Mouse (Mus musculus) urinary bladder, postnatal 10 days (tissue): Measurements from ENCODE around the gene Rbm47.

Source experiments
- DNase-seq: peaks from one replicate; pipeline ENCODE4 v3.0.0; 2022; ENCODE audit warnings: low spot score

The Rbm47 gene

DNA sequence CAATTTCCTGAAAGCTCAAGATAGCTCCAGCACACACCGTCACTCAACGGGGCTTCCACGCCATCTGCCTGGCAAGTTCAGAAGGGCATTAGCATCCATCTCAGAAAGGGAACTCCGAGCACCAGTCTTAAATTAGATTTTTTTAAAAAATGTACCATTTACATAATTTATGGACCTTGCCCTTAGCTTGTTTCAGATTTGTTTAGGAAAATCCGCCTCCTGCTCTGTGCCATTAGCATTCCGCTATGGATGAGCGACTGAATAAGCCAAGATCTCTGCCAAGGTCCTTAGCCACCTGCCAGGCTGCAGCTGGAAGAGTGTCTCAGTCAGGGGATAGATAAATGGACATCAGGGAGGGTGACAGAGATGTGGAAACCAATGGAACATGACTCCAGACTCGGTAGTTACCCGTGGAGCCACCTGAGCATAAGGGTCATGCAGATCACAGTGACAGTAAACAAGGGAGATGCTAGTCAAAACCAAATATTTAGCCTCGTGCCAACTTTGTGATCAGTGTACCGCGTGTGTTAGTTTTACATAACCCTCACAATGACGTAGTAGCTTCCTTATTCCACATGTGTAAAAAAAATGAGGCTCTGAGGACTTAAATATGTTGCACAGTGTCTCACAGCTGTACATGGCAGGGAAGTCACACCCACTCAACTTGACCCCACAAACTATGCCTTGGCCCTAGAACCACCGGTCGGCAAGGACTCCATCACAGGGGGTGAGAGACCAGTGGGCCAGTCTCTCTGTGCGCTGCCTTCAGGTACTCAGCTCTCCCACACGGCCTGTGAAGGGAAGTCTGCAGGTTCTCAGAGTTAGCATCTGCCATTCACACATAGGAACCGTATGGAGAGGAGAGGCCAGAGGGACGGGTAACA is 110.6 kb downstream of the Rbm47 start:
- DNase-seq = no peak

DNA sequence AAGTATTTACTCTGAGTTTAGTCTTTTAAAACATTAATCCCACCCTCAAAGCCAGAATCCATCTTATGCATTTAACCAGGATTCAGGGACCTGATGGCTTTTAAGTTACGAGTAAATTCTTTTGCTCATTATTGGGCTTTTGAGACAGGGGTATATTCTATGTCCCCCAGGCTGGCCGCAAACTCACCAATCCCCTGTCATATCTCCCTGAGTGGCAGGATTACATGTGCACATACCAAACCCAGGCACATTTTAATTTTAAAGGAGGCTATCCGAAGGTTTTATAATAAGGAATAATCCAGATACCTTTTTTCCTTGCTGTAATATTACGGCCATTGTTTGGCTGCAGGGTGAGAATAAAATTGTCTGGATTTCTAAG is 111.3 kb downstream of the Rbm47 start:
- DNase-seq = no peak

DNA sequence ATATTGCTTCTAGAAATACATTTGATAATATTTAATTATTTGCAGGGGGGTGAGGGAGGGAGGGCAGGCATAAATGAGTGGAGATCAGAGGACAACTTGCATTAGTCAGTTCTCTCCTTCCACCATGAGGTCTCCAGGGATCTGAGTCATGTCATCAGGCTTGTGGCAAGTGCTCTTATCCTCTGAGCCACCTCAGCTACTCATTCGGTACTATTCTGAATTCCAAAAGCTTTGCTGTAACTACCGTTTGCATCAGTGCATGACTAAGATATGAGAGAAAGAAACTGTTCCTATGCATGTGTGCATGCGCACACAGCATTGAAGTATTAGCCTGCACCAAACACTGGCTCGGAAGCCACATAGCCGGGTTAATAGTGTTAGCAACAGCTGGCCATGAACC is 114.1 kb downstream of the Rbm47 start:
- no peak for DNase-seq

DNA sequence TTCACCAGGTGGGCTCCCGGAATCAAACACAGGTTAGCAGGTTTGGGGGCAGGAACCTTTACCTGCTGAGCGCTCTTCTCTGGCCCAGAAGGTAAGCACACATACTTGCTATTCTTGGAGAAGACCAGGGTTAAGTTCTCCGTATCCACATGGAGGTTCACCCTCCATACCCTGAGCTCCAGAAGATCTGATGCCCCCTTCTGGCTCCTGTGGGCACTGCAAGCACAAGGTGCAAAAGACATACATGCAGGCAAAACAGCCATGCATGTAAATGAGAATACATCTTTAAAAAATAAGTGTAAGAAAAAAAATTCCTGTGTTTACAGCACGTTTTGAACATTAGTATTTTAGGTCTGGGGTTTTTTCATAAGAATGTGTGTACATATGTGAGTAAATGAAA is 116.2 kb downstream of the Rbm47 start:
- DNase-seq = no peak

DNA sequence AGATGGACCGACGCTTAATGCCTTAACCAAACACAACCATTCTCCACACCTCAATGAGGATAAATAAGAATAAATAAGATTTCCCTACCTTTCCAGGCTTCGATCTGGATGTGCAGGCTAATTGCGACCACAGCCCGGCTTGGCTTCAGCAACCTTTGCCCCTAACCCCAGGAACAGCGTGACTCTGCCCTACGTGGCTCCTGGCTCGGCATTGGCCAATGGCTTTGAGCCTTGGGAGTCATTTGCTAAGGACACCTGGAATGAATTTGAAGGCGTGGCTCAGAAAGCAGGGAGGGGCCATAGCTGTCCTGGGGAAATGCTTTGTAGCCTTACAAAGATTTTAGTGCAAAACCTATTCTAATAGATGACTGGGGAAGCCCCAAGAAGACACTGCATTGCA is 118.5 kb downstream of the Rbm47 start:
- DNase-seq = no peak

GRCm38 (mm10) chr5:66052777-66053548 is 120.0 kb downstream of the Rbm47 start:
- DNase-seq = no peak

DNA sequence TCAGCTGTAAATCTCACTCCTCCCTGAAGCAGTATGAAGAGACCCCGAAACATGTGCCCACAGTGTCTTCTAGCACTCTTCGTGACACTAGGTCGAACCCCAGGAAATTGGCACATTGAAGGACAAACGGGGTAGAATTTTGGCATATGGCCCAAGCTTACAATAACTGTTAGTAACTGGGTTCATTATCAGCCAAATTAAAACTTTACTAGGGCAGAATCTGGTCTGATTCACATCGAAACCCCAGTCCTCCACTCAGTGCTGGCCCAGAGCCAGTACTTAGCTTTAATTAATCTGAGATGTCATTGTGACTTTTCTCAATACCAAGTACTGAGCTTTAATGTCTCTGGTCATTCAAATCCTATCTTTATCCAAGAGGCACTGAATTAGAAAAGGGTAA is 122.1 kb downstream of the Rbm47 start:
- DNase-seq = no peak

DNA sequence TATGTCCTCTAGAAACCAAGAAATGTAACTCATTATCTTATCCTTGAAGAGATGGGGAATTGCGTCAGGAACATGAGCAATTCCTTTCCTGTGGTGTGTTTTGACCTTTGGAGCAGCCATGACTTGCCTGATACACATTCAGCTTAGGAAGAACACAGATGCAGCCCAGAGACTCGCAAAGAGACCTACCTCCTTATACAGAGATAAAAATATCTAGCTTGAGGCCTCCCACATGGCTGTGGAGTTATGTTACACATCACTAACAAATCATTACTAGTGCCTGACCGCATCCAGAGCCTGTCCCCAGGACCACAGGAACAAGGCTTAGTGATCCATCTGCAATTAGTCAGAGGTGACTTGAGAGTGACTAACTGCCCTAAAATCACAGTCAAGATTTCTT is 126.6 kb downstream of the Rbm47 start:
- no peak for DNase-seq

GRCm38 (mm10) chr5:66043897-66044296 is 129.0 kb downstream of the Rbm47 start:
- no peak for DNase-seq

DNA sequence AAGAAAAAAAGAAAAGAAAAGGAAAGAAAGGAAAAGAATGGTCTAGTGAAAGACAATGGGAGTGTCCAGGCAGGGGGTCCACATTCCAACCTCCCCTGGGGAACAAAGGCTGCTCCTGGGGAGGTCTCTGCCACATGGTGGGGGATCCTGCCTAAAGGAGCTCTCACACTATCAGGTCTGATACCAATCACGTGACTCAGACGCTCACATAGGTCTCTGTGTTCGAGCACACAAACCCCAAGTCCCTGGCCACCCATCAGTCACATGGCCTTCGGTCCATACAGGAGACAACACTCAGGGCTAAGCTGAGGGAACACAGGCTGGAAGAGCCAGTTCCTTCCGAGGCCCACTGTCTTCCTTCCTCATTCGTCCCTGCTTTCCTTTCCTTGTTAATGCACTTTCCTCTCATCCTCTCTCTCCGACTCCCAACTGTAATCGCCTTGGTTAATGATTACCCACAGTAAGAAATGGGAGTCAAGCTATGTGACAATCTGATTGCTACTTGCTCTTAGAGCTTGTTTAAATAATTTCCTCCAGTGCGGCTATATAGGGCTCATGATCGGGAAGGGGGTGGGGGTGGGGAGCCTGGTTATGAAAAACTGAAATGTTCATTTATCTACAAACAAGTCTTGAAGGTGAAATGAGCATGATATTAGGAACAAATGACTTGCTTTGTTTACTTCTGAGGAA is 130.1 kb downstream of the Rbm47 start:
- no peak for DNase-seq

- DNase-seq = no peak
These were observed 132.1 kb downstream of the Rbm47 start for GRCm38 (mm10) chr5:66040744-66041279.

DNA sequence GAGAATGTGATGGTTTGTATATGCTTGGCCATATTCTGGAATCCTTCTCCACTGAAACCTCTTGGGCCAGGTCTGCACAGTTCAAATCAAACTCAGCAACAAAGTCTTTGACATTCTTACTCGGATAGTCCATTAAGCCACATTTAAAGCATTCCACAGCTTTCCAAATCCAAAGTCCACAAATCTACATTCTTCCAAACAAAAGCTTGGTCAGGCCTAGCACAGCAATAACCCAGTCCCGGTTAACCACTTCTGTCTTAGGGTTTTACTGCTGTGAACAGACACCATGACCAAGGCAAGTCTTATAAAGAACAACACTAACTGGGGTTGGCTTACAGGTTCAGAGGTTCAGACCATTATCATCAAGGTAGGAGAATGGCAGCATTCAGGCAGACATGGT is 133.1 kb downstream of the Rbm47 start:
- DNase-seq = no peak

- DNase-seq = no peak
These were observed 135.9 kb downstream of the Rbm47 start for GRCm38 (mm10) chr5:66037066-66037465.

- no peak for DNase-seq
These were observed 136.4 kb downstream of the Rbm47 start for GRCm38 (mm10) chr5:66036440-66037054.

DNA sequence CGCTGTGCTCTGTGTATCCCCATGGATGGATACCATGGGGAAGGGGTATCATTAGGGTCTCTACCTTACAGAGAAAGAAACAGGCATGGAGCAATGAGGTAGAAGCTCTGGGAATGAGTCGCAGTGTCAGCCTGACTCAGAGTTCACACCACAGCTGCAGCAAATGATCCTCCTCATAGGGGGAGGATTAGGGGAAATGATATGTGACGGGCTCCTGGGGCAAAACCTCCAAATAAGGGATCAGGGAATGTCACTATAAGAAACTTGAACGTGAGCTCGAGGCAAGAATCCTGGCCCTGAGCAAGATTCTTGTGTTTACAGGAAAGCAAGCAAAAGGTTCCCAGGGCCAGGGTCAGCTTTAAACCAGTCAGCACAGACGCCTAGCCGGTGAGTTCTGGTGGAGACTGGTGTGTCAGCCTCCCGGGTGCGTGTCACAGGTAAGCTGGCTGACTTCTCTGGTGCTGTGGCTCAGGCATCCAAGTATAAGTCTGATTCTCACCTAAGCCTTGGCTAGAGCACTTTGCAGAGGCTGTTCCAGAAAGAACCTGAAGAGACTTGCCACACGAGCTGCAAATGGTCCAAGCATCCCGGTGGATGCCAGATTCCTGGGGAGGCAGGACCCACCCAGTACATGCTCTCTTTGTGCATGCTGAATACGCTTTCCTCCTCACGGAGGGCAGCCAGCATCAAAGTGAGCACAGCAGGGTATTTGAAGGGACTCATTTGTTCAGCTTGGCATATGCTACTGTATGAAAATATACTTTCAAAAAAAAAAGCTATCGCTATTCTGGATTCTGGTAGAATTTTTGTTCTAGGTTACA is 138.3 kb downstream of the Rbm47 start:
- DNase-seq = no peak

GRCm38 (mm10) chr5:66032826-66033225 is 140.1 kb downstream of the Rbm47 start:
- no peak for DNase-seq

GRCm38 (mm10) chr5:66031699-66032098 is 141.2 kb downstream of the Rbm47 start:
- DNase-seq = no peak

- no peak for DNase-seq
These were observed 144.7 kb downstream of the Rbm47 start for GRCm38 (mm10) chr5:66028232-66028631.

DNA sequence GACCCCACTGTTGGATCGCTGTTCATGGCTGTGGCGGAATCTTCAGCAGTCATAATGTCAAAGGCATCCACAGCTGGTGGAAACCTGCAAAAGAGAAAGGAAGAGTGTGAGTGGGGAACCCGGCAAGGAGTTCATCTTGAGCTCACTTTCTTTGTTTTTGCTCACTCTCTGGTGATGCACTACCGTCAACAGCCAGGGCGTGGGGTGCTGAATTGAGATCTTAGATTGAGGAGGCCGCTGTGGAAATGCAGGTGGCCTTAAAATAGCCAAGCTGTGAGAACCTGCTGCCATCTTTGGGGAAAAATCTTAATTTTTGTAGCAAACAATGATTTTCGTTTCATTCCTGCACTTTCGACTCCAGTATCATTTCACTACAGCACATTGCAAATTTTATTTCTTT is 145.7 kb downstream of the Rbm47 start:
- DNase-seq = no peak

GRCm38 (mm10) chr5:66026796-66027195 is 146.1 kb downstream of the Rbm47 start:
- no peak for DNase-seq

GRCm38 (mm10) chr5:66015449-66015961 is 157.4 kb downstream of the Rbm47 start:
- DNase-seq = no peak
